Mouse (Mus musculus) intestine, postnatal 0 days (tissue): ENCODE results near the gene St3gal3. TPM values are rescaled to one million over a fixed set of nuclear protein-coding genes. Genes with fewer than 3 reads are reported as not detected.
A peak's percentile ranks its signal among the peaks of the same experiment; 100 is the strongest.

Source experiments
- ATAC-seq: fragments of 200-750 bp; cut with Nextera tagmentation; 2 replicates; pipeline ENCODE4 v1.8.0; 2017; ENCODE audit warnings: mild to moderate bottlenecking, moderate TSS enrichment, moderate library complexity
- H3K27ac ChIP-seq: fragments of 300-500 bp; sonication (generic); 2 replicates; pipeline ENCODE4 v1.5.1; 2014; ENCODE audit warnings: mild to moderate bottlenecking, low read depth, low read length, moderate library complexity
- H3K27me3 ChIP-seq: fragments of 300-500 bp; sonication (generic); replicated peaks from 2 replicates; pipeline ENCODE4 v1.6.1; 2014; ENCODE audit warnings: low read length, mixed read lengths; ENCODE audit not compliant: control insufficient read depth, insufficient read depth
- H3K36me3 ChIP-seq: fragments of 300-500 bp; sonication (generic); 2 replicates; pipeline ENCODE4 v1.6.1; 2014; ENCODE audit warnings: mild to moderate bottlenecking, moderate library complexity; ENCODE audit not compliant: control insufficient read depth, insufficient read depth
- H3K4me1 ChIP-seq: fragments of 300-500 bp; sonication (generic); replicated peaks from 2 replicates; pipeline ENCODE4 v1.6.1; 2014; ENCODE audit warnings: antibody characterized with exemption, low read length, mixed read lengths; ENCODE audit not compliant: control insufficient read depth, insufficient read depth
- H3K4me2 ChIP-seq: fragments of 300-500 bp; sonication (generic); replicated peaks from 2 replicates; pipeline ENCODE4 v1.6.1; 2014; ENCODE audit warnings: low read depth, mild to moderate bottlenecking, moderate library complexity
- H3K4me3 ChIP-seq: fragments of 300-500 bp; sonication (generic); 2 replicates; pipeline ENCODE4 v1.5.1; 2014; ENCODE audit warnings: low read depth, low read length
- H3K9ac ChIP-seq: fragments of 300-500 bp; sonication (generic); 2 replicates; pipeline ENCODE4 v1.6.1; 2014; ENCODE audit warnings: mild to moderate bottlenecking, low read depth, low read length
- H3K9me3 ChIP-seq: fragments of 300-500 bp; sonication (generic); 2 replicates; pipeline ENCODE4 v1.6.1; 2016; ENCODE audit warnings: mixed run types; ENCODE audit not compliant: control insufficient read depth
- CTCF ChIP-seq: sonication (generic); IDR thresholded peaks from 2 replicates; pipeline ENCODE4 v1.5.1; 2016; ENCODE audit warnings: low read depth, mild to moderate bottlenecking, control low read depth, antibody characterized with exemption, moderate library complexity
- WGBS: fragments of 180-500 bp; shearing (Covaris S2); extraction: QIAGEN DNeasy Blood & Tissue Kit; methylation state at CpG from one replicate; pipeline ENCODE4 v1.1.7; 2014; 5-methylcytosine and 5-hydroxymethylcytosine counted together
- polyA plus RNA-seq: library from polyadenylated mRNA; unstranded; fragments of >200 nt; fragmentation: Nextera tagmentation; extraction: Ambion mirVana; gene quantifications from 2 replicates; pipeline ENCODE4 v1.2.1, GENCODE M21; 2015

The St3gal3 gene
- polyA plus RNA-seq, 1 experiment from 2014 or later, result 15.6 TPM

DNA sequence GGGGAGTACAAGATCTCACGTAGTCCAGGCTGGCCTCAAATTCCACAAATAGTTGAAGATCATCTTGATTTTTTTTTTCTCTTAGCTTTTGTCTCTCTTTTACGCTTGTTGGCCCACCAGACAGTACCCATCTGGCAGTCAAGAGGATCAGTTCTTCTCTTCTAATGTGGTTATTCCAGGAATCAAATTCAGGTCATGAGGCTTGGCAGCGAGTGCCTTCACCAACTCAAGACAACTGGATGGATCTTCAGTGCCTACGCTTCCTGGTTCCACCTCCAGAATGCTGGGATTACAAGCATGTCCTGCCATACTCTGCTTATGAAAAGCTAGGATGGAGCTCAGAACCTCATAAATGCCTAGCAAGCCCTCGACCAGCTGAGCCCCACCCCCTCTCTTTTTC lies 3.4 kb downstream of the St3gal3 start:
- Histone ChIP-seq H3K27ac (no peak overlapping the region; the same call in 1 of the 2 replicates), H3K9me3 (no peaks in the 10 kb centered on the region), H3K27me3 (no peaks in the 10 kb centered on the region), H3K4me3 (no peak overlapping the region), H3K4me1 (peaks cover 6% of the 10 kb centered on the region; the same call in 1 of the 2 replicates), H3K9ac (no peak overlapping the region), H3K36me3 (peaks cover 3% of the 10 kb centered on the region; the same call in 1 of the 2 replicates), H3K4me2 (peak overlapping the region; percentile 87; the same call in 1 of the 2 replicates)
- TF ChIP-seq CTCF, result no peak
- 77% methylated on average over 5 of the region's 5 CpGs for WGBS
- no peak for ATAC-seq

DNA sequence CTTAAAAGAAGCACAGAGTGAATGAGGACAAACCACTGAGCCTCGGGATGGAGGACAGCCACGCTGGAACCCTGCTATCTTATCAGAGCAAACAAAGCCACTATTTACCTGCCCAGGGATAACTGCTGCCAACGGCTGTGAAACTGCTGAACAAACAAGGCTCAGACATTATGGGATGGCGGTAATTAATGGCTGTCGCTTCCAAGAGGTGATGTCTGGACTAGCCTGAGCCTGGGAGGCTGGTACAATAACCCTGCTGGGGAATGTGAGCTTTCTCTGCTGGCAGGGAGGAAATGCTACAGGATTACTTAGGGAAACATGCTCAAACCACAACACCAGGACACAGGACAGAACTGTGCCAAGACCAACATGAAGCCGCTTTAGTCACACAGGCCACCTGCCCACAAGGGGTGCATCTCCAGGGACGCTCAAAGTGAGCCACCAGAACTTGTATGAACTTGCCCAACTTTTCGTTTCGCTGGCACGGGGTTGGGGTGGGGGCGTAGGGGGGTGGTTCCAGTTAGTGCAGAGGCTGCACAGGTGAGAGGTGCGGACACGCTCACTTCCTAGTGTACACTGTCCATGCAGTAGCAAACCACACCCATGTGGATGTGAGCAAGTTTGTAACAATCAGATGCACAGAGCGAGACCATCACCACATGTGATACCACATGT lies 11.5 kb downstream of the St3gal3 start:
- ATAC-seq, result peak; percentile 57
- Histone ChIP-seq H3K4me1 (0 out of 2 replicates have a peak, but pooled peaks cover 3% of the 10 kb centered on the region), H3K9ac (no peak overlapping the region), H3K4me2 (peak overlapping the region; percentile 9; the same call in 1 of the 2 replicates), H3K36me3 (no peaks in the 10 kb centered on the region), H3K9me3 (no peaks in the 10 kb centered on the region), H3K27me3 (no peaks in the 10 kb centered on the region), H3K27ac (peak overlapping the region; percentile 84), H3K4me3 (no peak overlapping the region)
- TF ChIP-seq CTCF, result no peak
- whole genome bisulfite sequencing, result 41% methylated on average over 14 of the region's 14 CpGs

DNA sequence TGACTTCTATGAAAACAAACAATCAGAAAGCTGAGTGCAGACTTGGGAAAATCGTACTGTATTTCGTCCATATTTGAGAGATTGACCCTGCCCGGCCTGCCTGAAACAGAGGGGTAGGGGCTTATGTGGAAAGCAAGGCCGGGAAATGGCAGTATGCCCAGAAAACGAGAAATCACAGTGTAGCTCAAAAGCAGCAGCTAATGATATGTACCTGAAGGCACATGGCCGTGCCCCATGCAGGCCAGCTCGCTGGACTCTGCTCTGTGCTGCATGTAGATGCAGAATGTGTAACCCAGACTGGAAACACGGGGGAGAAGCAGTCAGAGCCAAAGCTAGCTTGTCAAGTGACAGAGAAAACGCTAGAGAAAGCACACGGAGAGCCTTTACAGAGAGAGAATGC lies 12.6 kb downstream of the St3gal3 start:
- peak overlapping the region; percentile 84 for H3K27ac ChIP-seq

DNA sequence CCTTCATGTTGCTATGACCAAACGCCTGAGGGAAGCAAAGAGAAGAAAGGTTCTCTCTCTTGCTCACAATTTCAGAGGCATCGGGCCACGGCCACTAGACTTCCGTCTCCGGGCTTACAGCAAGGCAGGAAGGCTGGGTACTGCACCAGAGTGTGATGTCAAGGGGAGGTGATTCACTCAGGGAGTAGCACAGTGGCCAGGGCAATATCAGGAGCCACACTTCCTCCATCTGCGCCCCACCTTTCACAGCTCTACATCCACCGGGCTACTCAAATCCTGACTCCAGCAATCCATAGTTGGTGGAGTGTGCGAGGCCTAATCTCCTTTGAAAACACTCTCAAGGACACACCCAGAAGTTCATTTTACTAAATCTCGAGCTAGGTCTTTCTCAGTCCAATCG lies 17.1 kb downstream of the St3gal3 start:
- H3K27me3 ChIP-seq, result no peaks in the 10 kb centered on the region
- H3K4me2 ChIP-seq, result 0 out of 2 replicates have a peak overlapping the region, but pooled peaks have one; percentile 3
- no peak for TF ChIP-seq CTCF
- ATAC-seq, result peak; percentile 58
- no peak overlapping the region for H3K4me3 ChIP-seq
- no peaks in the 10 kb centered on the region for H3K9me3 ChIP-seq
- no peak overlapping the region for H3K9ac ChIP-seq
- WGBS, result 58% methylated on average over 10 of the region's 10 CpGs
- H3K4me1 ChIP-seq, result 0 out of 2 replicates have a peak, but pooled peaks cover 9% of the 10 kb centered on the region
- no peaks in the 10 kb centered on the region for H3K36me3 ChIP-seq
- H3K27ac ChIP-seq, result no peak overlapping the region

More for the DNA sequence above, 12.6 kb downstream of the St3gal3 start:
- H3K4me1 ChIP-seq, result 0 out of 2 replicates have a peak, but pooled peaks cover 8% of the 10 kb centered on the region
- H3K4me2 ChIP-seq, result no peak overlapping the region
- no peak for ATAC-seq
- WGBS, result 54% methylated on average over 10 of the region's 10 CpGs
- no peaks in the 10 kb centered on the region for H3K9me3 ChIP-seq
- no peak overlapping the region for H3K9ac ChIP-seq
- no peak for TF ChIP-seq CTCF
- no peaks in the 10 kb centered on the region for H3K27me3 ChIP-seq
- H3K4me3 ChIP-seq, result no peak overlapping the region
- no peaks in the 10 kb centered on the region for H3K36me3 ChIP-seq

DNA sequence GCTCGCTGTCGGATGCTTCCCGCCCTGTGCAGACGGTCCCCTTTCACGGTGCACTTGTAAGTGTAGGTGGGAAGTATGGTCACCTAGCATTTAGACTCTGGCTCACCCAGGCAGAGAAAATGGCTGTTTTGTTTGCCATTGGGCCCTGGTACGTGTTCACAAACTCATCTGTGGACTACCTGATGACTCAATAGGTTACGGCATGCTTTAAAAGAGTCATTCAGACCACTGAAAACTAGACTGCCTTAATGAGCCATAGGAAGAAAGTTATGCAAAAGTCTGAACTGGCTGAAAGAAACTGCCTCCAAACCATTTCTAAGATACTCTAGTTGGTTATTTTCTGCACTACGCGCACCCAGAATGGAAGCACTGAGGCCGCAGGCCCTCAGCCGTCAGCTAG lies 18.6 kb downstream of the St3gal3 start:
- H3K4me3 ChIP-seq, result no peak overlapping the region
- no peak for ATAC-seq

DNA sequence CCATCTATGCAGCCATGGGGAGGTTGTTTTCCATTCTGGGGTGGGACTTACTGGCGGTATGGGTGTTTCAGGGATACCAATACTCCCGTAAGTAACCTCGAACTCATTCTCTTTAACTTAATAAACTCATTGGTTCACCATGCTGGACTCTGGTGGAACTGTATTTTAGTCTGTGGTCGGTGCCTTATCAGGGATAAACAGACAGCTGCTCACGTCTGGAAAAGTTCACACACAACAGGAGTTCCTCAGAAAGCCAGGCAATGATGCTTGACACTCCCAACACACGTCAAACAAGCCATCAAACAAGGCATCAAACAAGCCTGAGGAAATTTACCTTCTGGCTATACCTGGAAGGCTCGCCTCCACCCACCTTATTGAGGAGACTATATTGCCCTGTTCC lies 19.6 kb downstream of the St3gal3 start:
- Histone ChIP-seq H3K9me3 (no peaks in the 10 kb centered on the region), H3K27ac (no peak overlapping the region), H3K4me2 (no peak overlapping the region), H3K4me3 (no peak overlapping the region), H3K36me3 (no peaks in the 10 kb centered on the region), H3K9ac (no peak overlapping the region), H3K27me3 (no peaks in the 10 kb centered on the region), H3K4me1 (0 out of 2 replicates have a peak, but pooled peaks cover 9% of the 10 kb centered on the region)
- TF ChIP-seq CTCF, result no peak
- WGBS, result 77% methylated on average over 7 of the region's 7 CpGs
- ATAC-seq, result no peak

More for the DNA sequence above, 18.6 kb downstream of the St3gal3 start:
- TF ChIP-seq CTCF, result no peak
- no peak overlapping the region for H3K4me2 ChIP-seq
- no peaks in the 10 kb centered on the region for H3K27me3 ChIP-seq
- no peak overlapping the region for H3K9ac ChIP-seq
- no peaks in the 10 kb centered on the region for H3K36me3 ChIP-seq
- H3K4me1 ChIP-seq, result 0 out of 2 replicates have a peak, but pooled peaks cover 9% of the 10 kb centered on the region
- WGBS, result 87% methylated on average over 11 of the region's 11 CpGs
- no peaks in the 10 kb centered on the region for H3K9me3 ChIP-seq
- no peak overlapping the region for H3K27ac ChIP-seq
